Mouse (Mus musculus) brown adipose tissue, adult 24 weeks (tissue): Measurements from ENCODE around the gene Cd27. TPM values are rescaled to one million over a fixed set of nuclear protein-coding genes. Genes with fewer than 3 reads are reported as not detected.

Experiments
- H3K27ac ChIP-seq: fragments of 200-500 bp; replicated peaks from 2 replicates; pipeline ENCODE4 v1.5.1; 2012; ENCODE audit warnings: low read depth, mild to moderate bottlenecking, low read length
- H3K4me1 ChIP-seq: fragments of 200-500 bp; 2 replicates; pipeline ENCODE4 v1.6.1; 2012; ENCODE audit warnings: low read length, mixed read lengths; ENCODE audit not compliant: control insufficient read depth, insufficient read depth, insufficient read length
- H3K4me3 ChIP-seq: fragments of 200-500 bp; 2 replicates; pipeline ENCODE4 v1.5.1; 2012; ENCODE audit warnings: low read depth, mild to moderate bottlenecking, low read length, moderate library complexity; ENCODE audit not compliant: insufficient read depth
- polyA plus RNA-seq: library from polyadenylated mRNA; stranded (reverse); fragments of >200 nt; gene quantifications from 2 replicates; pipeline ENCODE4 v1.2.4, GENCODE M21; 2012; ENCODE audit not compliant: missing spikeins, insufficient read depth, insufficient read length

Cd27 gene
- polyA plus RNA-seq, 1 experiment: not detected

GRCm38 (mm10) chr6:125212621-125213020, 24.2 kb downstream of the Cd27 start:
- Histone ChIP-seq H3K4me1 (peaks cover 4% of the 10 kb centered on the region; the same call in 1 of the 2 replicates), H3K27ac (no peak overlapping the region), H3K4me3 (no peak overlapping the region)

GRCm38 (mm10) chr6:125210436-125210835, 26.4 kb downstream of the Cd27 start:
- H3K4me3 ChIP-seq: no peak overlapping the region
- H3K27ac ChIP-seq: no peak overlapping the region
- H3K4me1 ChIP-seq: no peaks in the 10 kb centered on the region

GRCm38 (mm10) chr6:125197166-125197565, 39.6 kb downstream of the Cd27 start:
- Histone ChIP-seq H3K27ac (no peak overlapping the region), H3K4me3 (no peak overlapping the region), H3K4me1 (0 out of 2 replicates have a peak, but pooled peaks cover 2% of the 10 kb centered on the region)

GRCm38 (mm10) chr6:125196301-125196700, 40.5 kb downstream of the Cd27 start:
- Histone ChIP-seq H3K4me3 (no peak overlapping the region), H3K4me1 (0 out of 2 replicates have a peak, but pooled peaks cover 2% of the 10 kb centered on the region), H3K27ac (no peak overlapping the region)

GRCm38 (mm10) chr6:125195541-125196075, 41.2 kb downstream of the Cd27 start:
- H3K4me3 ChIP-seq: no peak overlapping the region
- 0 out of 2 replicates have a peak, but pooled peaks cover 2% of the 10 kb centered on the region for H3K4me1 ChIP-seq
- H3K27ac ChIP-seq: no peak overlapping the region

GRCm38 (mm10) chr6:125193390-125193789, 43.4 kb downstream of the Cd27 start:
- H3K27ac ChIP-seq: no peak overlapping the region
- 0 out of 2 replicates have a peak, but pooled peaks cover 2% of the 10 kb centered on the region for H3K4me1 ChIP-seq
- H3K4me3 ChIP-seq: no peak overlapping the region

- Histone ChIP-seq H3K27ac (peak overlapping the region; percentile 94), H3K4me1 (0 out of 2 replicates have a peak, but pooled peaks cover 2% of the 10 kb centered on the region), H3K4me3 (peak overlapping the region; percentile 83)
These were observed 44.0 kb downstream of the Cd27 start for GRCm38 (mm10) chr6:125192841-125193240.

GRCm38 (mm10) chr6:125192016-125192714, 44.6 kb downstream of the Cd27 start:
- H3K4me1 ChIP-seq: 0 out of 2 replicates have a peak, but pooled peaks cover 2% of the 10 kb centered on the region
- peak overlapping the region; percentile 83 for H3K4me3 ChIP-seq
- H3K27ac ChIP-seq: peak overlapping the region; percentile 94

- peak within 1 kb of the TSS; percentile 83 for H3K4me3 ChIP-seq
- H3K27ac ChIP-seq: peak within 1 kb of the TSS; percentile 94
- H3K4me1 ChIP-seq: 0 out of 2 replicates have a peak, but pooled peaks cover 1% of the 10 kb centered on the region
These were observed 45.3 kb downstream of the Cd27 start, which contains the start of the genes Ncapd2 and Mrpl51 for GRCm38 (mm10) chr6:125191332-125192015. Gene Ncapd2 (minus strand): TSS chr6:125191701. Gene Mrpl51 (plus strand): TSS chr6:125191801.

- H3K4me1 ChIP-seq: no peaks in the 10 kb centered on the region
- H3K27ac ChIP-seq: no peak overlapping the region
- H3K4me3 ChIP-seq: peak overlapping the region; percentile 72
These were observed 46.0 kb downstream of the Cd27 start for GRCm38 (mm10) chr6:125190816-125191215.

- Histone ChIP-seq H3K27ac (no peak overlapping the region), H3K4me3 (no peak overlapping the region)
These were observed 50.6 kb downstream of the Cd27 start for GRCm38 (mm10) chr6:125186203-125186602.

More at GRCm38 (mm10) chr6:125186203-125186602, 50.6 kb downstream of the Cd27 start:
- no peaks in the 10 kb centered on the region for H3K4me1 ChIP-seq

Other genes starting within 250 kb of the Cd27 start
- 0.54 TPM in 1 of 2 replicates, not detected in the other for gene Pianp, start 240.3 kb downstream of the Cd27 start, polyA plus RNA-seq
- 19.9 and 25.6 TPM in 2 replicates for gene Zfp384, start 227.9 kb downstream of the Cd27 start, polyA plus RNA-seq
- 32.1 and 34.0 TPM in 2 replicates for gene Ing4, start 197.2 kb downstream of the Cd27 start, polyA plus RNA-seq
- gene Acrbp, start 187.3 kb downstream of the Cd27 start, polyA plus RNA-seq: 5.1 and 5.5 TPM in 2 replicates
- gene Lpar5, start 169.1 kb downstream of the Cd27 start, polyA plus RNA-seq: not detected in 2 replicates
- gene Chd4, start 141.0 kb downstream of the Cd27 start, polyA plus RNA-seq: 73.3 and 90.8 TPM in 2 replicates
- 10.0 and 16.0 TPM in 2 replicates for gene Nop2, start 105.1 kb downstream of the Cd27 start, polyA plus RNA-seq
- gene Iffo1, start 91.8 kb downstream of the Cd27 start, polyA plus RNA-seq: 2.9 and 3.2 TPM in 2 replicates
- 1,014 and 1,139 TPM in 2 replicates for gene Gapdh, start 70.5 kb downstream of the Cd27 start, polyA plus RNA-seq
- gene Ncapd2, start 45.3 kb downstream of the Cd27 start, polyA plus RNA-seq: 7.5 and 9.2 TPM in 2 replicates
- 316 and 439 TPM in 2 replicates for gene Mrpl51, start 45.2 kb downstream of the Cd27 start, polyA plus RNA-seq
- gene Vamp1, start 21.5 kb downstream of the Cd27 start, polyA plus RNA-seq: 5.4 and 7.7 TPM in 2 replicates
- gene Tapbpl, start 5.2 kb downstream of the Cd27 start, polyA plus RNA-seq: 16.1 and 24.1 TPM in 2 replicates
- not detected in 2 replicates for gene Tuba3a, start 49.0 kb upstream of the Cd27 start, polyA plus RNA-seq
- 30.9 and 34.5 TPM in 2 replicates for gene Ltbr, start 76.9 kb upstream of the Cd27 start, polyA plus RNA-seq
- 0.88 and 1.1 TPM in 2 replicates for gene Scnn1a, start 83.6 kb upstream of the Cd27 start, polyA plus RNA-seq
- 52.3 and 69.7 TPM in 2 replicates for gene Tnfrsf1a, start 112.4 kb upstream of the Cd27 start, polyA plus RNA-seq
- 0.33 TPM in 1 of 2 replicates, not detected in the other for gene Plekhg6, start 143.8 kb upstream of the Cd27 start, polyA plus RNA-seq